Mouse (Mus musculus): ENCODE results near the gene Irak3.

DNA sequence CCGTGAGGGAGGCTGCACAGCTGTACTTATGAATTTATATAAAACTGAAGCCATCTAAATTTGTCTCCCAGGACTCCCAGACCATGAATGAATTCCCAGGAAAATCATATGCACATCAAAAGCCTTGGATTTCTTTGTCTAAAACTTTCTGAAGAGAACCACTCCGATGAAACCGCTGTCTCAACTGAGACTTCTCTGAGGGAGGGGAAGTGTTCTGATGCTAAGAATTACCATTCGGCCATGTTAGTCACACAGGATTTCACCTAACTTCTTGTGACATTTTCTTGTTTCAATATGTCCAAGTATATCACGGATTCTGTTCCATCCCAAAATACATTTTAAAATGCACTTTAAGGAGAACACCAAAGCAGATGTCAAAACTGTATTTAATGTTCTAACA lies 32.1 kb downstream of the Irak3 start:
- TF ChIP-seq ZC3H11A (IDR thresholded peaks at IDR 0.05; ENCODE audit: borderline replicate concordance, low read depth, low read length) (no peak), MAFK (IDR thresholded peaks at IDR 0.05; ENCODE audit: insufficient read depth, low read depth, low read length) (no peak)
